Mouse (Mus musculus) lung, adult 2 months (tissue): ENCODE data around the gene Shank2.

Experiments used
- CTCF ChIP-seq: fragments of 200-500 bp; IDR thresholded peaks from 2 replicates; pipeline ENCODE4 v1.5.1; 2011; ENCODE audit warnings: mild to moderate bottlenecking, low read length, control low read depth; ENCODE audit not compliant: insufficient read depth
- POLR2A ChIP-seq: fragments of 200-500 bp; IDR thresholded peaks from 2 replicates; pipeline ENCODE4 v1.6.1; 2011; ENCODE audit warnings: low read depth, mild to moderate bottlenecking, control low read depth, low read length, borderline replicate concordance; ENCODE audit errors: extremely low read depth

GRCm38 (mm10) chr7:144137827-144138226 is 136.1 kb downstream of the Shank2 start:
- no peak for TF ChIP-seq CTCF
- TF ChIP-seq POLR2A, result no peak
